Mouse (Mus musculus) limb, embryonic 10.5 days (tissue): ENCODE results near the gene Trabd2b. TPM values are rescaled to one million over a fixed set of nuclear protein-coding genes. Genes with fewer than 3 reads are reported as not detected.

Source experiments
- DNase-seq: peaks from one replicate; pipeline ENCODE4 v3.0.0-alpha.2; 2017; ENCODE audit warnings: low spot score
- H3K27ac ChIP-seq: fragments of 300-500 bp; sonication (generic); 2 replicates; pipeline ENCODE4 v1.5.1; 2016; ENCODE audit warnings: mild to moderate bottlenecking
- H3K27me3 ChIP-seq: fragments of 300-500 bp; sonication (generic); 2 replicates; pipeline ENCODE4 v1.6.1; 2016; ENCODE audit warnings: low read depth, mild to moderate bottlenecking; ENCODE audit not compliant: poor library complexity, severe bottlenecking
- H3K36me3 ChIP-seq: fragments of 300-500 bp; sonication (generic); 2 replicates; pipeline ENCODE4 v1.6.1; 2016; ENCODE audit warnings: mild to moderate bottlenecking, moderate library complexity
- H3K4me1 ChIP-seq: fragments of 300-500 bp; sonication (generic); 2 replicates; pipeline ENCODE4 v1.6.1; 2016
- H3K4me3 ChIP-seq: fragments of 300-500 bp; sonication (generic); 2 replicates; pipeline ENCODE4 v1.5.1; 2016; ENCODE audit warnings: mild to moderate bottlenecking, moderate library complexity
- H3K9me3 ChIP-seq: fragments of 300-500 bp; sonication (generic); replicated peaks from 2 replicates; pipeline ENCODE4 v1.6.1; 2016; ENCODE audit warnings: mild to moderate bottlenecking
- WGBS: fragments of 180-500 bp; shearing (Covaris S2); methylation state at CpG from one replicate; pipeline ENCODE4 v1.1.7; 2016; 5-methylcytosine and 5-hydroxymethylcytosine counted together
- polyA plus RNA-seq: library from polyadenylated mRNA; unstranded; fragments of >200 nt; fragmentation: Nextera tagmentation; extraction: Ambion mirVana; gene quantifications from 2 replicates; pipeline ENCODE4 v1.2.1, GENCODE M21; 2016

Gene Trabd2b
- polyA plus RNA-seq, 1 experiment from 2014 or later = 0.34 TPM

DNA sequence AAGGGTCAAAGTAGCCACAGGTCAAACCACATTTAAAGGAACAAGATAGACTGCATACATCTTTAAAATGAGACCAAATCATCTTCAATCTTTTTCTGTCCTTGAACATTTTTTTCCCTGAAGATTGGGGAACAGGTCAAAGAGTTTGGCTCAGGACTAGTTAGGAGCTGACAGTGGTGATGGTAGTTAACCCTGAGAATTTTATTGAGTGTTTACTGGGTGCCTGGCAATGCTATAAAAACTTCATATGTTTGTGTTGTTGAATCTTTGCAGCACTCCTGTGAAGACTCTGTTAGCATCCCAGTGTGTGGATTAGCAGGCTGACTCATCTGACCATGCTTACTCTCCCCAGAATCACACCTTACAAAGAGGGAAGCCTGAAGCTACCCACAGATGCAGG lies 238.8 kb downstream of the Trabd2b start:
- no peak for DNase-seq
- Histone ChIP-seq H3K4me3 (no peak overlapping the region), H3K36me3 (no peaks in the 10 kb centered on the region), H3K9me3 (no peaks in the 10 kb centered on the region), H3K4me1 (peaks cover 43% of the 10 kb centered on the region), H3K27me3 (peaks cover 96% of the 10 kb centered on the region), H3K27ac (no peak overlapping the region)

DNA sequence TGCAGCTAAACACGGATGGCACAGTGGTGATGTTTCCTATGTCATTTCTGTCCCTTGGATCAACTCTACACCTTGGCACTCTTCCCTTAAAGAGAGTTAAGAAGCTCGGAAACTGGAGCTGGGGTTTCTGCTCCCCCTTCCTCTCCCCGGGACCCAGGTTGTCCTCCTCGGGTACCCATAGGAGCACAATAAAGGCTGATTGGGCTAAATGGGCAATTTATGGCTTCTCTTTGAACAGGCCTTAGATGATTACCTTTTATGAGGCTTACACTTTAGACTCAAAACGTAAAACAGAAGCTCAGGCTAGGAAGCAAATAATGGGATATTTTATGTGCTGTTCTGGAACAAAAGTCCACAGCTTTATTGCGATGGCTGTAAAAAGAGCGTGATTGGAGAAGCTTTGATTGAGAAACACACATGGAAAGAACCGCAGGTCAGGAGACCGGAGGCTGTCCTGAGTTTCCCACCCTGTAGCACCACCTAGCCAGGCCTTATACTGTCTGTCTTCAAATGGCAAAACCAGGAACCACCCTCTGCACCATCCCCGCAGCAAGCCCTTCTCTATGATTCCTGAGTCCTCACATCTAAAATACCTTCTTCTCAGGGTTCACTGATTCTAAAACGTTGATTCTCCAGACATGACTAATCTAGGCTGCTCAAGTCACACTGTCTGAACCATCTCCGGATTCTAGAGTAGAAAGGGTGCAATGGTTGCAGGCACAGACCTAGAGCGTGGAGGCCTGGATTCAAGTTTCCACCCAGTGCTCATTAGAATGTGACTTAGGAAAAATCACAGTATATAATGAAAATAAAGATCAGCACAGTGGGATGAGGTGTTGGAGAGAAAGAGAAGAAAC lies 240.5 kb downstream of the Trabd2b start:
- WGBS = 34% methylated on average over 13 of the region's 13 CpGs
- peaks cover 51% of the 10 kb centered on the region for H3K4me1 ChIP-seq
- H3K27ac ChIP-seq = no peak overlapping the region
- H3K4me3 ChIP-seq = no peak overlapping the region
- H3K36me3 ChIP-seq = no peaks in the 10 kb centered on the region
- H3K9me3 ChIP-seq = no peaks in the 10 kb centered on the region
- peaks cover 98% of the 10 kb centered on the region for H3K27me3 ChIP-seq
- no peak for DNase-seq

DNA sequence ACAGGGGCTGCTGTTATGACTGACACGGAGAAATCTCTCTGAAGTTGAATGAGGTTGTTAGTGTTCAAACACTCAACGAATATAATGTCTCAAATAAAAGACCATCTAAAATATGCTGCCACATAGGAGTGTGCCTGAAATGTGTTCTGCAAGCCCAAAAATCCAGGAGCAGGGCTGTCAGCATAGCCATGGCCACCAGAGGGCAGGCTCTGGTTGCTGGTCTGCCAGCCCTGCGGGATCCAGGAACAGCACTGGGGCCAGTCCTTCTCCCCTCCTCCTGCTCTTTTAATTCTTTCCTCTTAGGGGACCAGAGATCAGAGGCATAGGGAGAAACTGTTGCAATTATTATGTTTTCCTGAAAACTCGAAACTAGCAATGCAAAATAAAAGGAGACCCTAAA lies 241.2 kb downstream of the Trabd2b start:
- Histone ChIP-seq H3K4me3 (no peak overlapping the region), H3K27ac (no peak overlapping the region), H3K27me3 (peaks cover 96% of the 10 kb centered on the region), H3K9me3 (no peaks in the 10 kb centered on the region), H3K36me3 (no peaks in the 10 kb centered on the region), H3K4me1 (peaks cover 51% of the 10 kb centered on the region)
- peak; percentile 89 for DNase-seq
- 7% methylated on average over 4 of the region's 4 CpGs for WGBS

DNA sequence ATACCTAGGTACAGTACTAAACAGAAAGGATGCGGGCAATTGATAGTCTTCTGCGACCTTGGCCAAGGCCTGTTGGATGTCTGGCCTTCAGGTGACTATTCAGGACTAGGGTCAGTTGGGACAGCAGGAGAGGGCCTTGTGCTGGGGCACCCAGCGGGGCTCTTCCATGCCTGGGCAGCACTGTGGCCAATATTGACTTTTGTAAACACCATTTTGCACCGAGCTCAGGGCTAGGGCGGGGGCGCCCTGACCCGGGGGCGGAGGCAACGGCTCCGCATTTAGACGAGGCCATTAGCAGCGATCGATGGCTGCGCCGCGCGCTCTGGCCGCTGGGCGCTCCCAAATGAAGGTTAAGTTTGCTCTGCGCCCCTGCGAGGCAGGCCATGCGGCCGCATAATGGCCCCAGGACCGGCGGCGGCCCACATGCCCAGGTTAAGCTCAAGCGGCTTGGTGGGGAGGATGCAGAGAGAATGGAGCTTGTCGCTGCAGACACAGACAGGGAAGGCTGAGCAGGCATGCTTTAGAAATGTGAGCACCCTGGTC lies 242.1 kb downstream of the Trabd2b start:
- 10% methylated on average over 28 of the region's 28 CpGs for WGBS
- Histone ChIP-seq H3K27ac (peak overlapping the region; percentile 31; the same call in 1 of the 2 replicates), H3K27me3 (peaks cover 94% of the 10 kb centered on the region), H3K4me3 (0 out of 2 replicates have a peak overlapping the region, but pooled peaks have one; percentile 0), H3K36me3 (no peaks in the 10 kb centered on the region), H3K4me1 (peaks cover 49% of the 10 kb centered on the region), H3K9me3 (no peaks in the 10 kb centered on the region)
- DNase-seq = peak; percentile 78

DNA sequence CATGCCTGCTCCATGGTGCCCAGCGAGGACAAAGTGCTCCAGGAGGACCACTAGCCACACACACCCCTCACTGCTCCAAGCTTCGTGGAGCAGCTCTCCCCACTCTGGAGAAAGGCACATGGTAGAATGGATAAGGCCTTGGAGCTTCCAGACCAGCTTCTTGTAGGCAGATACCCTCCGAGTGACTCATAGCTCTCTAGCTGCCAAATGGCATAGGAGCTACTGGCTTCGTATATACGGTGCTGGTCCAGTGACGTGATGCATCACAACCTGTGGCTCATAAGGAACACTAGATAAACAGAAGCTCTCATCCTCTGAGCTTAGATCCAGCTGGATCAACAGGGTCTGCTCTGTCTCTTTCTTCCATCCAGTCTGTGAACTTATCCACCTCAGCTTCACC lies 244.0 kb downstream of the Trabd2b start:
- no peak for DNase-seq
- Histone ChIP-seq H3K36me3 (no peaks in the 10 kb centered on the region), H3K4me3 (no peak overlapping the region), H3K9me3 (no peaks in the 10 kb centered on the region), H3K27me3 (peaks cover 74% of the 10 kb centered on the region), H3K4me1 (peaks cover 39% of the 10 kb centered on the region), H3K27ac (no peak overlapping the region)
- 70% methylated on average over 6 of the region's 6 CpGs for WGBS

DNA sequence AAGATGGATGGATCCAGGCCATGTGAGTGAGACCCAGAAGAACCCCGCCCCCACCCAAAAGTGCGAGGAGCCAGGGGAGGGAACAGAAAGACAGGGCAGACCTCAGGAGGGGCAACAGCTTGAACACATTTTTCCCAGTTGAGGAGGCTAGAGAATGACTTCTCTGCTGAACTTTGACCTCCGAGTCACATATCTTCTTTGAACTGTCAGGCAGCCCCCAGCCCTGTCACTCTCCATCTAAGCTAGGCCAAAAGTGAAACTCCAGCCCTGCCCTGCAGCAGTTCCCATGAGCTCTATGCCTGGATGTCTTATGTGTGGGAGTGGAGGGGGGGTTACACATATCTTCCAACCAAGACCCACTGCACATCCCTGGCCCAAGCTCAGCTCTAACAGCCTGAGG lies 244.5 kb downstream of the Trabd2b start:
- 33% methylated on average over 3 of the region's 3 CpGs for WGBS
- no peak overlapping the region for H3K4me3 ChIP-seq
- peaks cover 70% of the 10 kb centered on the region for H3K27me3 ChIP-seq
- H3K9me3 ChIP-seq = no peaks in the 10 kb centered on the region
- no peak for DNase-seq
- no peaks in the 10 kb centered on the region for H3K36me3 ChIP-seq
- H3K4me1 ChIP-seq = peaks cover 34% of the 10 kb centered on the region
- no peak overlapping the region for H3K27ac ChIP-seq

DNA sequence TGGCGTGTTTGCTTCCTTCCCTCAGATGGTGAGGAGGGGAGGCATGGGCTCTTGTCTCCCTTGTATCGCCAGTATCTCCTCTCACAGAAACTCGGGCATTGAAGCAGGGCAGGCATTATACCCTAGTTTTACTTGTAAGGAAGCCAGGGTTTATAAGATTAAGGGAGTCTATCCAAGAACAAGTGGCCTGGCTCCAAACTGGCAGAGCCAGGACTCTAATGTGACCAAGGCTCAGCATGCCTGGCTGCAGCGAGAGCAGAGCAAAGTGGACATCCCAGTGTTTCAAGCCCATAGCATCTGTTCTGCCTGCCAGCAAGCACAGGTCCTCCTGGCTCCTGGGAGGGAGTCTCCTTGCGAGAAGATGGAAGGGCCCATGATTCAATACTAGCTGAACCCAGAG lies 245.1 kb downstream of the Trabd2b start:
- 72% methylated on average over 5 of the region's 5 CpGs for WGBS
- H3K4me1 ChIP-seq = peaks cover 28% of the 10 kb centered on the region
- no peaks in the 10 kb centered on the region for H3K9me3 ChIP-seq

DNA sequence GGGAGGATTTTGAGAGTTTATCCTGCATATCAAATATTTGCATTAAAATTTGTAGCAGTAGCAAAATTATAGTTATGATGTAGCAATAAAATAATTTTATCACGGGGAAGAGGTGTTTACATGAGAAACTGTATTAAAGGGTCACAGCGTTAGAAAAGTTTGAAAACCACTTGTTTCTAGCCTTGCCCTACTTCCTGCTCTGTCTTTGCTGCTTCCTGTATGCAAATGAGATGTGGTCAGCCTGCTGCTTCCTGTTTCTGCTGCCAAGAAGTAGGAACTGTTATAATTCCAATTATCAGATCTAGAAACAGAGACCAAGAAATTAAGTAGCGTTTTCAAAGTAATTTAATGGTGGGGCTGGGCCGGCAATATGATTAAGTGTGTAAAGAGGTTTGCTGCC lies 245.9 kb downstream of the Trabd2b start:
- Histone ChIP-seq H3K36me3 (no peaks in the 10 kb centered on the region), H3K4me1 (peaks cover 26% of the 10 kb centered on the region), H3K4me3 (no peak overlapping the region), H3K27me3 (peaks cover 68% of the 10 kb centered on the region), H3K9me3 (no peaks in the 10 kb centered on the region), H3K27ac (no peak overlapping the region)
- WGBS = 88% methylated on average over 4 of the region's 4 CpGs
- DNase-seq = no peak

More for the DNA sequence above, 245.1 kb downstream of the Trabd2b start:
- DNase-seq = no peak
- no peaks in the 10 kb centered on the region for H3K36me3 ChIP-seq
- H3K27ac ChIP-seq = no peak overlapping the region
- H3K27me3 ChIP-seq = peaks cover 70% of the 10 kb centered on the region
- H3K4me3 ChIP-seq = no peak overlapping the region

DNA sequence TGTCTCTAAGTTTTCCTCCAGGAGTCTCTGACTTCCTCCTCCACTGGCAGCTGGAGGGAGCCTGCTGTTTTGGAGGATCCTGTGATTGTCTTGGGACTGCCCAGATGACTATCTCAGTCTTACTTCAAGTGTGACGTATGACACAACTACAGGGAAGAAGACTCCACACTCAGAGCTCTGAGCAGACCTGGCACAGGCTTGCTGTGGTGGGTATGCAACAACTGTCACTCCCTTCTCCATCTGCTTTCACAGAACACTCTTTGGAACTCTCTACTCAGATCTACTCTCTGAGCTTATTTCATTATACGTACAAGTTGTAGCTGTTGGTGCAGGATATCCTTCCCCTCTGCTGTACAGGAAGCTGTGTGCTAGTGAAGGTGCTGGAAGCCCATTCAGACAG lies 251.4 kb downstream of the Trabd2b start:
- no peaks in the 10 kb centered on the region for H3K36me3 ChIP-seq
- H3K4me3 ChIP-seq = no peak overlapping the region
- H3K27ac ChIP-seq = no peak overlapping the region
- peaks cover 2% of the 10 kb centered on the region; the same call in 1 of the 2 replicates for H3K4me1 ChIP-seq
- H3K27me3 ChIP-seq = peaks cover 68% of the 10 kb centered on the region
- whole genome bisulfite sequencing = 73% methylated on average over 2 of the region's 2 CpGs
- no peak for DNase-seq
- H3K9me3 ChIP-seq = no peaks in the 10 kb centered on the region

DNA sequence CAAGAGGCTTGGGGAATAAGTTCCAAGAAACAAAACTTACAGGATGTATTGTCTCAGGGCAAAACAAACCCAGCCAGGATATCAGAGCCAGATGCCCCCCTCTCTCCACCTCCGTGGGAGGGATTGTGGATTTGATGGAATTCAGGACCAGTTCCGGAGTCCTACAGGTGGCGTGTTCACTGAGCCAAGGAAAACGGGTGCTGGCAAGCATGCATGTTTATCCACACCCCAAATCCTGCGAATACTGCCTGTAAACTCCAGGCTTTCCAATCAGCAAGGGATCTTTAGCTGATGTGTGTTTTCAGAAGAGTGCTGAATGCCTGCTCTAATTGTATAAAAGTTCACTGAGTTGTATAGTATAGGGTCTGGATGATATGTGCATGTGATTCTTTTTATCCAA lies 253.4 kb downstream of the Trabd2b start:
- 68% methylated on average over 5 of the region's 5 CpGs for WGBS

DNA sequence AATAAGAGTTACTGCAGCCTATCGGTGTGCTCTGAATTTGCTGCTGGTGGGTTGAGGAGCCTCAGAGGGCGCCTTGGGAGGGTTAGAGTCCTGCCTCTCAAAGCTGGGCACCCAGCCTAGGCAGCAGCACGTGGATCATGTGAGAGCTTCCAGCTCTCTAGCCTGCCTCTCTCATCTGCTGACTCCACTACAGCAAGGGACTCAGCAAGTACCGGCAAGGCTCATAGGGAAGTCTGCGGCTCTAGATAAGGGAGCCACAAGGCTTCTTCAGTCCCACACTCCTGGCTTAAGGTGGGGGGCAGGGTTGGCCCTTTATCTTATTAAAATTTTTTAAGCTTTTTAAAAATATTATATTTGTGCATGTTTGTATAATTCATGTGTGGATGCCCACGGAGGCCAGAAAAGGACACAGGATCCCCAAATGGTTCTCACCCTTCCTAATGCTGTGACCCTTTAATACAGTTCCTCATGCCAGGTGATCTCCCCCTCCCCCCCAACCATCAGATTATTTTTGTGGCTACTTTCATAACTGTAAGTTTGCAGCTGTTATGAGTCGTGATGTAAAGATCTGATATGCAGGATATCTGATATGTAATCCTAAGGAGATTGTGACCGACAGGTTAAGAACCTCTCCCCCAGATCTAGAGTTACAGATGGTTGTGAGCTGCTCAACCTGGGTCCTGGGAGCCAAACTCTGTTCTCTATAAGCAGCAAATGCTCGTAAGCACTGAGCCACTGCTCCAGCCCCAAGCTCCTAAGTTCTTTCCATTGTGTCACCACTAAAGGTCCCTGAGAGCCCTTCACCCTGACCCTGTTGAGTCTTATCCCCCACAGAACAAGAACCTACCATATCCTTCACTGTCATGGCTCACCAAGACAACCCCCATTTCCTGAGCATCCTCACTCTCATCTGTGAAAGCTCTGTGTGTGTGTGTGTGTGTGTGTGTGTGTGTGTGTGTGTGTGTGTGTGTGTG lies 257.8 kb downstream of the Trabd2b start:
- WGBS = 76% methylated on average over 9 of the region's 9 CpGs
- H3K36me3 ChIP-seq = no peaks in the 10 kb centered on the region
- no peaks in the 10 kb centered on the region for H3K9me3 ChIP-seq
- peaks cover 35% of the 10 kb centered on the region for H3K4me1 ChIP-seq
- H3K27ac ChIP-seq = no peak overlapping the region
- H3K4me3 ChIP-seq = no peak overlapping the region
- no peak for DNase-seq
- peaks cover 98% of the 10 kb centered on the region for H3K27me3 ChIP-seq

More for the DNA sequence above, 253.4 kb downstream of the Trabd2b start:
- no peak for DNase-seq
- H3K27me3 ChIP-seq = peaks cover 84% of the 10 kb centered on the region
- no peak overlapping the region for H3K27ac ChIP-seq
- no peaks in the 10 kb centered on the region for H3K9me3 ChIP-seq
- peaks cover 6% of the 10 kb centered on the region; the same call in 1 of the 2 replicates for H3K4me1 ChIP-seq
- H3K4me3 ChIP-seq = no peak overlapping the region
- H3K36me3 ChIP-seq = no peaks in the 10 kb centered on the region
